Mouse (Mus musculus) intestine, embryonic 16.5 days (tissue): Measurements from ENCODE around the gene Prss30. TPM values are rescaled to one million over a fixed set of nuclear protein-coding genes. Genes with fewer than 3 reads are reported as not detected.
"Not testable (repeated sequence)": the region's sequence is repeated elsewhere in the genome, so short reads cannot be mapped to it uniquely, and the experiment has no call there.

Experiments used
- ATAC-seq: fragments of 200-750 bp; cut with Nextera tagmentation; 2 replicates; pipeline ENCODE4 v1.8.0; 2017; ENCODE audit warnings: moderate TSS enrichment, moderate library complexity
- H3K27ac ChIP-seq: fragments of 300-500 bp; sonication (generic); 2 replicates; pipeline ENCODE4 v1.5.1; 2014; ENCODE audit warnings: mild to moderate bottlenecking, low read length
- H3K27me3 ChIP-seq: fragments of 300-500 bp; sonication (generic); replicated peaks from 2 replicates; pipeline ENCODE4 v1.6.1; 2014; ENCODE audit warnings: low read length, control low read depth, mixed read lengths; ENCODE audit not compliant: control insufficient read depth, insufficient read depth
- H3K36me3 ChIP-seq: fragments of 300-500 bp; sonication (generic); 2 replicates; pipeline ENCODE4 v1.6.1; 2014; ENCODE audit warnings: low read length, control low read depth; ENCODE audit not compliant: control insufficient read depth, insufficient read depth
- H3K4me1 ChIP-seq: fragments of 300-500 bp; sonication (generic); 2 replicates; pipeline ENCODE4 v1.6.1; 2014; ENCODE audit warnings: low read length, control low read depth, mixed read lengths; ENCODE audit not compliant: control insufficient read depth, insufficient read depth
- H3K4me2 ChIP-seq: fragments of 300-500 bp; sonication (generic); 2 replicates; pipeline ENCODE4 v1.6.1; 2014; ENCODE audit warnings: low read depth, low read length, control low read depth
- H3K4me3 ChIP-seq: fragments of 300-500 bp; sonication (generic); 2 replicates; pipeline ENCODE4 v1.5.1; 2014; ENCODE audit warnings: mild to moderate bottlenecking, low read length
- H3K9ac ChIP-seq: fragments of 300-500 bp; sonication (generic); 2 replicates; pipeline ENCODE4 v1.6.1; 2014; ENCODE audit warnings: low read depth, low read length
- H3K9me3 ChIP-seq: fragments of 300-500 bp; sonication (generic); 2 replicates; pipeline ENCODE4 v1.6.1; 2016; ENCODE audit warnings: low read length, control low read depth; ENCODE audit not compliant: control insufficient read depth
- WGBS: fragments of 180-500 bp; shearing (Covaris S2); extraction: QIAGEN DNeasy Blood & Tissue Kit; methylation state at CpG from one replicate; pipeline ENCODE4 v1.1.7; 2014; 5-methylcytosine and 5-hydroxymethylcytosine counted together
- polyA plus RNA-seq: library from polyadenylated mRNA; unstranded; fragments of >200 nt; fragmentation: Nextera tagmentation; extraction: Ambion mirVana; gene quantifications from 2 replicates; pipeline ENCODE4 v1.2.1, GENCODE M21; 2015

Prss30 gene
- polyA plus RNA-seq, 1 experiment from 2014 or later = 3.2 TPM

DNA sequence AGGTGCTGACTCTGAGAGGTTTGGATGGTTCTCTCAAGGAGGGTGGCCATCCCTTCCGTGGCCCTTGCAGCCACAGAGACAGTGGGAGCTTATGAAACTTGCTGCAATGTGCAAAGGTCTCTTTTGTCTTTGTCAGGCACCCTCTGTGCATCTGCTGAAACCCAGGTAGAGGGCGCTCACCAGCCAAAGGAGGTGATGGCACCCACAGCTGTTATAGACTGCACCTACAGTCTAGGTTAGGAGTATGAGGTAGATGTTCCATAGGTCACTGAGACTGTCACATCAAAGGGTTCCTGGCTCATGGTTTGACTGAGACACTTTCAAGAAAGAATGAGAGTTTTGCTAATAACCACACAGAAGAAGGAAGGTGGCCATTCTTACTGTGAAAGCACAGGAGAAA is 11.6 kb downstream of the Prss30 start:
- Histone ChIP-seq H3K4me2 (no peak overlapping the region), H3K9ac (no peak overlapping the region), H3K36me3 (no peaks in the 10 kb centered on the region), H3K4me3 (no peak overlapping the region), H3K27me3 (no peaks in the 10 kb centered on the region), H3K9me3 (no peaks in the 10 kb centered on the region), H3K27ac (no peak overlapping the region), H3K4me1 (peaks cover 8% of the 10 kb centered on the region; the same call in 1 of the 2 replicates)
- ATAC-seq = 0 out of 2 replicates have a peak, but pooled peaks have one; percentile 15
- WGBS = 54% methylated on average over 2 of the region's 2 CpGs

DNA sequence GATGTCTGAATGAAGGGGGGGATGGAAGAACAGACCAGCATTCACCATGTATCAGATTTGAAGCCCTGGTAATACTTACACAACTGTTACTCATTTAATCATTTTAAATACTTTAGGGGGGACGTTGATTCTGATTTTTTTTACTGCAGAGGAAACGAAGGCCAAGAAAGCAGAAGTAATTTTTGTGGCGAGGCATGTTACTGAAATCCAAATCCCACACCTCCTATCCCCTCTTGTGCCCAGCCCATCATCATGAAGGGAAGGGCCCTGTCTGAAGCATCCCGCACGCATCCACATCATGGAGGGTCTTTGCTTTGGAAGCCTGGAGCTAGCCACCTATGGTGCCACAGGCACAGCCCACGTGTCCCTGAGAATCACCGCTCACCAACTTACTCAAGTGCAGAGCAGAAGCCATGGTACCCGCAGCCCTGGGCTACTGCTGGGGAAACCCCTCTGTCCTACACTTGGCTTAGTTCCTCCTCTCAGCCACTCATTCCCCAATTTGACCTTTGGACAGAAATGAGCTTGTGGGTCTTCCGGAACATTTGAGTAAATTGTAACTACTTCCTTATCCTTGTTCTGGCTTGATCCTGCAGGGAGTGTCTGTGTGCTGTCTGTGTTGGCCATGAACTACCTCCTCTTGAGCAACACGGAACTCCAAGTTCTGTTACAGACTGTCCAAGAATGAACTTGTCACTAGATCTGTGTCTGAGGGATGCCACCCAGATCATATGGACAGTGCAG is 13.5 kb downstream of the Prss30 start:
- Histone ChIP-seq H3K9ac (0 out of 2 replicates have a peak overlapping the region, but pooled peaks have one; percentile 35), H3K9me3 (no peaks in the 10 kb centered on the region), H3K4me1 (peaks cover 8% of the 10 kb centered on the region; the same call in 1 of the 2 replicates), H3K4me3 (no peak overlapping the region), H3K36me3 (no peaks in the 10 kb centered on the region), H3K4me2 (peak overlapping the region; percentile 32), H3K27ac (peak overlapping the region; percentile 95), H3K27me3 (no peaks in the 10 kb centered on the region)
- WGBS = 74% methylated on average over 10 of the region's 10 CpGs
- peak; percentile 94 for ATAC-seq

DNA sequence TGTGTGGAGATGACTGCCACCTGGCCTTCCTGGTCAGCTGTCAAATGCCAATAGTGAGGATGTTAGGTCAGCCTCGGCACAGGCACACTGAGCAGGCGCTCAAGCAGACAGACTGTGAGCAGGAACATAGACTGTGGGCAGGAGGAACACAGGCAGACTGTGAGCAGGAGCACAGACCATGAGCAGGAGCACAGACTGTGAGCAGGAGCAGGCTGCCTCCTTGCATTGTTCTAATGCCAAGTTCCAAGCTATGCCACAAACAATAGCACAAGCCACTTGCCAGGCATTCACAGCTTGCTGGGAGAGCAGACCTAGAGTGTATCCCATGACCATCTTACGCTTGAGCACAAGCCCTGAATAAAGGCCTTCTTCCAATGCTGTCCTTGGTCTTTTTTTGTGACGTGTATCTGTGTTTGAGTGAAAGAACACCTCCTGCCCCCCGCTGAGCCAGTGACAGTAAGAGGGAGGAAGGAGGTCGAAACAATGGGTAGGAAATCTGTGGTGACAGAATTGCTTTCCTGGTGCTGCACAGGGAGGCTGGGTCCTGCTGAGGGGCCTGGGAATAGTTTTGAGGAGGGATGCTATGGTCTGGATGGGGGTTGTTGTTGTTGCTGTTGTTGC is 14.5 kb downstream of the Prss30 start:
- ATAC-seq = no peak
- Histone ChIP-seq H3K9me3 (no peaks in the 10 kb centered on the region), H3K27ac (peak overlapping the region; percentile 18; the same call in 1 of the 2 replicates)

DNA sequence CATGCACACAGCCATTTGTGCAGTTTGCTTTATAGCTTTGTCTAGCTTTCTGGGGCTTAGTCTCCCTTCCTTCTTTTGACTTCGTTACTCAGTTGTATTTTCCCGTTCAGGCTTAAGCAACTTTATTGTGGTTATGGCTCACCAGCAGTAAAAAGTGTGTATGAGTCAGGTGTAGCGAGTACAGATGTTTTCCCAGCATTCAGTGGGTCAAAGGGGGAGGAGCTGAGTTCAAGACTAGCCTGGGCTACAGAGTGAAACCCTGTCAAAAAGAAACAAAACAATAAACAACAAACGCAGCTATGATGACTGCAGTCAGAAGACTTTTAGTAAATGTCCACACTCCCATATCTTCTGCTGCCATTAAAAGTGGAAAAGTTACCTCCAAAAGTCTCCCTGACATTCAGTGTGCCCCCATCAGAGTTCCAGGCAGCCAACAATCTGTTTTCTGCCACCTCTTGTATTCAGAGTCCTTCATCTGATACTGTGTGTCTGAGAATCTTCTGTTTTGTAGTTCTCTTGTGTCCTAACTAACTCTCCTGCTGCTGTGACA is 18.7 kb downstream of the Prss30 start:
- Histone ChIP-seq H3K27ac (peak overlapping the region; percentile 89), H3K27me3 (no peaks in the 10 kb centered on the region), H3K4me1 (peaks cover 15% of the 10 kb centered on the region), H3K4me2 (no peak overlapping the region), H3K9me3 (no peaks in the 10 kb centered on the region), H3K36me3 (no peaks in the 10 kb centered on the region), H3K9ac (no peak overlapping the region), H3K4me3 (no peak overlapping the region)
- peak; percentile 53 for ATAC-seq
- WGBS = 57% methylated on average over 4 of the region's 4 CpGs

More for the DNA sequence above, 14.5 kb downstream of the Prss30 start:
- 46% methylated on average over 6 of the region's 6 CpGs for WGBS
- Histone ChIP-seq H3K27me3 (no peaks in the 10 kb centered on the region), H3K4me1 (peaks cover 8% of the 10 kb centered on the region; the same call in 1 of the 2 replicates), H3K4me3 (no peak overlapping the region), H3K36me3 (no peaks in the 10 kb centered on the region), H3K4me2 (no peak overlapping the region), H3K9ac (peak overlapping the region; percentile 39; the same call in 1 of the 2 replicates)

DNA sequence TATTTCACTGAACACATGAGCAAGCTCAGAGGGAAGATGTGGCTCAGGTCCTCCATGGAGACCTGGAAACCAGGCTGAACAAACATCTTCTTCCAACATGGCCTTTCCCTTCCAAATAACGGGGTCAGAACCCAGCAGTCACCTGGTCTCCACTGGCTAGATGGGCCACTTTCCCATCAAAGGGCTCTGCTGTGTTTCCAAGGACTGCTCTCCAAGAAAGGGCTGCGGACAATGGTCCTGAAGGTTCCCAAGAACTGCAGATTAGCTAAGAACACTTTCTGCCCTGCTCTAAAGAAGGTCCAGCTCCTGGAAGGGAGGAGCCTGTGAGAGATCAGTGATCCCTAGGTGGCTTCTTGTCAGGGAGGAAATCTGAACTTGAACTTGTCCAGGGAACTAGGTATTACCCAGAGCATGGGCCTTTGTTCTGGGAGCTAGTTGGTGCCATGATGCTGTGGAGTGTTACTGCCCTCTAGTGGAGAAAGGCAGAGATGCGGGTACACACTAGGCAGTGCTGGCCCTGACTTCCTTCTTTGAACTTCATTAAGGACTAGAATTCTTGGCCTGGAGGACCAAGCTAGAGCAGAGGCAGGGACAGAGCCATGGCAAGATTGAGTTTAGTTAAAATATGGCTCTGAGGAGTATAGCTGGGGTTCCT is 20.2 kb downstream of the Prss30 start:
- Histone ChIP-seq H3K4me2 (no peak overlapping the region), H3K27ac (peak overlapping the region; percentile 58), H3K9me3 (no peaks in the 10 kb centered on the region), H3K4me1 (peaks cover 9% of the 10 kb centered on the region), H3K36me3 (no peaks in the 10 kb centered on the region), H3K27me3 (no peaks in the 10 kb centered on the region), H3K9ac (peak overlapping the region; percentile 48; the same call in 1 of the 2 replicates), H3K4me3 (no peak overlapping the region)
- 38% methylated on average over 3 of the region's 3 CpGs for WGBS
- peak; percentile 88 for ATAC-seq

DNA sequence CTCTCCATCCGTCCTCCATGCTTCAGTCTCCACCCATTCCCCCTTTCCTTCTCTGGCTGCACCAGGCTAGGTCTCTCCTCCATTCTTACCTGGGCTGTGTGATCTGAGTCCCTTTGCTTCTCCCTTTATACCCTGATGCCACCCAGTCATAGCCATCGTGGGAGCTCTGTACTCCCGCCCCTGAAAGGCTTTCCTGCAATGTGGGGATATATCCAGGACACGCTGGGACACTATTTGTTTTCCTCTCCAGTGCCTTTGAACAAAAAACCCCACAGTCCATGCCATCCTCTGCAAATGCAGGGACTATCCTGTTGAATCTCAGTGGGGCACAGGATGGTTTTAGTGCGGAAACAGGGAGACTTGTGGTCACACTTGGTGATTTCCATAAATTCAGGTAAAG is 25.2 kb downstream of the Prss30 start, which contains the start of gene Sbpl:
Gene Sbpl (minus strand): TSS at position 101 of the 400 bp plus-strand sequence.
- Histone ChIP-seq H3K36me3 (no peaks in the 10 kb centered on the region), H3K27ac (no peak within 1 kb of the TSS), H3K4me3 (no peak within 1 kb of the TSS), H3K4me1 (peaks cover 9% of the 10 kb centered on the region), H3K9ac (no peak within 1 kb of the TSS), H3K9me3 (no peaks in the 10 kb centered on the region), H3K4me2 (no peak within 1 kb of the TSS), H3K27me3 (no peaks in the 10 kb centered on the region)
- no peak for ATAC-seq
- 77% methylated on average over 5 of the region's 5 CpGs for WGBS

DNA sequence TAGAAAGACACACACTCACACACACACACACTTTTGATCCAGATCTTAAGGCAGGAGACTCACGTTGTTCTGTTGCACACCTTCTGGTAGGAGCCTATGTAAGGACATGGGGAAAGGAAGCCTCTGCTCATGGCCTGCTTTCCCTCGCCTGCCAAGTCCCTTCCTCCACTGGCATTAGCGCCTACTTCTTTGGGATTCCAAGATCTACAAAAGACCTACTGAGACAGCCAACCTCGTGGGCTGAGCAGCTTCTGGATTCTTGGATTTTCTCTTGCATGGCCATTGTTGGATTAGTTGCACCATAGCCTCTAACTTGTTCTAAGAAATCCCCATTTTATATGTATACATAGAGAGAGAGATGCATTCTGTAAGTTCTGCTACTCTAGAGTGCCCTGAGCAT is 29.5 kb downstream of the Prss30 start:
- H3K27me3 ChIP-seq, ATAC-seq, H3K9me3 ChIP-seq, H3K27ac ChIP-seq, H3K4me1 ChIP-seq, H3K4me3 ChIP-seq, H3K9ac ChIP-seq, H3K4me2 ChIP-seq, H3K36me3 ChIP-seq: not testable (repeated sequence)
- WGBS = 76% methylated on average over 4 of the region's 4 CpGs

DNA sequence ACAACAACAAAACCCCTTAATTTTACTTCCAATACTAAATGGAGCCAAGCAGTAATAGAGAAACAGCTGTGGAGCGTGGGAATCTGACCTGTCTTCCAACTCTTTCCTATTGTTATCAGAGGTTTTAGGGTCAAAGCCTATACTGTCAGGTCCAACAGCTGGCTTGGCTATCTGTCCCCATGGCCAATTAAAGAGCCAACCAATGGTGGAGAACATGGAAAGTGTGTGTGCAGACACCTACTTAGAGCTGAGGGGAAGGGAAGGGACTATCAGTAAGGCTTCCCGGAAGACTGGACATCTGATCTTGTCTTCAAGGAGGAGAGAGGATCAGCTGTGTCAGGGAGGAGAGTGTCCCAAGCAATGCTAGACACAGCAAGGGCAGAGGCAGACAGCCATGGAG is 31.3 kb downstream of the Prss30 start:
- Histone ChIP-seq H3K36me3 (no peaks in the 10 kb centered on the region), H3K4me2 (no peak overlapping the region), H3K9me3 (no peaks in the 10 kb centered on the region), H3K4me3 (no peak overlapping the region), H3K27me3 (no peaks in the 10 kb centered on the region), H3K9ac (no peak overlapping the region), H3K4me1 (no peaks in the 10 kb centered on the region), H3K27ac (no peak overlapping the region)
- ATAC-seq = no peak
- WGBS = 87% methylated on average over 2 of the region's 2 CpGs

DNA sequence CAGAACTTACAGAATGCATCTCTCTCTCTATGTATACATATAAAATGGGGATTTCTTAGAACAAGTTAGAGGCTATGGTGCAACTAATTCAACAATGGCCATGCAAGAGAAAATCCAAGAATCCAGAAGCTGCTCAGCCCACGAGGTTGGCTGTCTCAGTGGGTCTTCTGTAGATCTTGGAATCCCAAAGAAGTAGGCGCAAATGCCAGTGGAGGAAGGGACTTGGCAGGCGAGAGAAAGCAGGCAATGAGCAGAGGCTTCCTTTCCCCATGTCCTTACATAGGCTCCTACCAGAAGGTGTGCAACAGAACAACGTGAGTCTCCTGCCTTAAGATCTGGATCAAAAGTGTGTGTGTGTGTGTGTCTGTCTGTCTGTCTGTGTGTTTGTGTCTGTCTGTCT is 32.9 kb downstream of the Prss30 start:
- H3K4me1 ChIP-seq = not testable (repeated sequence)

More for the DNA sequence above, 32.9 kb downstream of the Prss30 start:
- not testable (repeated sequence) for H3K4me2 ChIP-seq, H3K9ac ChIP-seq, H3K36me3 ChIP-seq, ATAC-seq, H3K27me3 ChIP-seq, H3K4me3 ChIP-seq, H3K27ac ChIP-seq, H3K9me3 ChIP-seq
- WGBS = 78% methylated on average over 4 of the region's 4 CpGs
